Mouse (Mus musculus): Measurements from ENCODE around the gene Il27ra.
A peak's percentile ranks its signal among the peaks of the same experiment; 100 is the strongest.

DNA sequence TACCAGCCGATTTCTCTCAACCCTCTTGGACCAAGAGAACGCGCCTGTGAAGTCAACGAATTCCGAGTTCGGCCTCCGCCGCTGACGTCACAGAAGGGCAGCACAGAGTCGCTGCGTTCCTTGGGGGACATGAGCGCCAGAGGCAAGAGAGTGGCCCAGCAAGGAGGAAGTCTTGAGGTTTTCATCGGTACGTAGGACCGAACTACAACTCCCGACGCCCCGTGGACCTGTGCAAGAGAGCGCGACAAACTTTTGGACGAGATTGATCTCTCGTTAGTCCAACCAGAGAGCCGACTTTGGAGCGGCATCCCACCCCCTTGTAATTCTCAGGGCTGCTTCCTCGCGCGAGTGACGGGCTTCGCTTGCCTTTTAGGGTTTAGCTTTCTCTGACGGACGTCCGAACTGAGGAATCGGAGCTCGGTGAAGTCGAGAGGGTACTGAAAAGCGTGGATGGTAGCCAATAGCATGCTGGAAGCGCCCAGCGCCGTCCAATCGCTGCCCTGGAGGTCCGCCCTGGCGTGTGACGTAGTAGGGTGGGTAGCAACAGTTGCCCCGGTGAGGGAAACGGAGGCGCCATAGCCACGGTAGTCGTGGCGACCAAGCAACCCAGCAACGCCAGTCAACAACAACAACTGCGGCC lies 24.0 kb upstream of the Il27ra start, which contains the start of gene Rfx1:
- TF ChIP-seq EP300 (IDR thresholded peaks at IDR 0.05; ENCODE audit: insufficient read depth, low read depth, low read length) = peak; percentile 90
- TF ChIP-seq POLR2A (IDR thresholded peaks at IDR 0.05; ENCODE audit: insufficient read depth, low read depth, low read length) = peak; percentile 94

Measured in heart, adult 2 months (tissue).